Mouse (Mus musculus) MEL (cell line): ENCODE results near the gene Gm17509. TPM values are rescaled to one million over a fixed set of nuclear protein-coding genes. Genes with fewer than 3 reads are reported as not detected.

Experiments used
- DNase-seq: peaks from one replicate; pipeline ENCODE4 v3.0.0; 2011; ENCODE audit warnings: low read depth, low spot score
- H3K27ac ChIP-seq: 2 replicates; pipeline ENCODE4 v1.5.1; 2012; ENCODE audit warnings: low read depth, mild to moderate bottlenecking, control low read depth, low read length, moderate library complexity; ENCODE audit not compliant: control insufficient read depth
- H3K27me3 ChIP-seq, 2 experiments: fragments of 150-350 bp in 1 of 2; sonication (generic) in 1 of 2; 2 replicates each; pipeline ENCODE4 v1.6.1; 2012; ENCODE audit warnings: low read length in 2 of 2, mild to moderate bottlenecking in 2 of 2, improper control_type of control experiment in 1 of 2, moderate library complexity in 1 of 2; ENCODE audit not compliant: insufficient read depth in 2 of 2, control insufficient read depth in 1 of 2
- H3K36me3 ChIP-seq, 2 experiments: 2 replicates each; pipeline ENCODE4 v1.6.1; 2012 to 2014; ENCODE audit warnings: low read length in 2 of 2, improper control_type of control experiment in 1 of 2, inconsistent platforms in 1 of 2, mild to moderate bottlenecking in 1 of 2; ENCODE audit not compliant: insufficient read depth in 2 of 2, control insufficient read depth in 1 of 2
- H3K4me1 ChIP-seq, 2 experiments: fragments of 150-350 bp in 1 of 2; sonication (generic) in 1 of 2; 2 replicates each; pipeline ENCODE4 v1.6.1; 2012; ENCODE audit warnings: low read length in 2 of 2, improper control_type of control experiment in 1 of 2, mild to moderate bottlenecking in 1 of 2; ENCODE audit not compliant: insufficient read depth in 2 of 2, control insufficient read depth in 1 of 2
- H3K4me3 ChIP-seq, 2 experiments: fragments of 150-350 bp in 1 of 2; sonication (generic) in 1 of 2; 2 replicates each; pipeline ENCODE4 v1.5.1; 2012; ENCODE audit warnings: low read depth in 2 of 2, low read length in 2 of 2, mild to moderate bottlenecking in 2 of 2, moderate library complexity in 2 of 2, control low read depth in 1 of 2, improper control_type of control experiment in 1 of 2; ENCODE audit not compliant: control insufficient read depth in 1 of 2, insufficient read depth in 1 of 2
- H3K79me2 ChIP-seq: 2 replicates; pipeline ENCODE4 v1.6.1; 2012; ENCODE audit warnings: mild to moderate bottlenecking, low read length, moderate library complexity; ENCODE audit not compliant: control insufficient read depth, poor library complexity, insufficient read depth
- H3K9ac ChIP-seq: 2 replicates; pipeline ENCODE4 v1.6.1; 2012; ENCODE audit warnings: low read depth, mild to moderate bottlenecking, control low read depth, low read length, moderate library complexity; ENCODE audit not compliant: control insufficient read depth, poor library complexity, severe bottlenecking
- H3K9me3 ChIP-seq: fragments of 150-350 bp; sonication (generic); replicated peaks from 2 replicates; pipeline ENCODE4 v1.6.1; 2012; ENCODE audit warnings: mild to moderate bottlenecking, low read length, improper control_type of control experiment, moderate library complexity; ENCODE audit not compliant: insufficient read depth
- BHLHE40 ChIP-seq: IDR thresholded peaks from 2 replicates; pipeline ENCODE4 v1.6.1; 2012; ENCODE audit warnings: low read depth, mild to moderate bottlenecking, inconsistent platforms, low read length, improper control_type of control experiment, borderline replicate concordance
- CHD1 ChIP-seq: IDR thresholded peaks from 2 replicates; pipeline ENCODE4 v1.6.1; 2012; ENCODE audit warnings: low read depth, mild to moderate bottlenecking, inconsistent platforms, low read length, improper control_type of control experiment
- CTCF ChIP-seq, 3 experiments: IDR thresholded peaks in 2 of 3; conservative IDR thresholded peaks in 1 of 3; 2 replicates each; pipeline ENCODE4 v1.5.1; 2011 to 2012; ENCODE audit warnings: low read length in 3 of 3, low read depth in 2 of 3, mild to moderate bottlenecking in 2 of 3, improper control_type of control experiment in 1 of 3, inconsistent platforms in 1 of 3, mixed read lengths in 1 of 3, moderate library complexity in 1 of 3; ENCODE audit not compliant: control insufficient read depth in 1 of 3, insufficient read depth in 1 of 3, poor library complexity in 1 of 3, severe bottlenecking in 1 of 3
- E2F4 ChIP-seq: IDR thresholded peaks from 2 replicates; pipeline ENCODE4 v1.6.1; 2011; ENCODE audit warnings: low read depth, low read length, improper control_type of control experiment, borderline replicate concordance
- ETS1 ChIP-seq: IDR thresholded peaks from 2 replicates; pipeline ENCODE4 v1.6.1; 2012; ENCODE audit warnings: low read depth, mild to moderate bottlenecking, inconsistent platforms, low read length, improper control_type of control experiment, moderate library complexity
- GABPA ChIP-seq: IDR thresholded peaks from 2 replicates; pipeline ENCODE4 v1.6.1; 2012; ENCODE audit warnings: low read depth, mild to moderate bottlenecking, inconsistent platforms, low read length, improper control_type of control experiment, moderate library complexity
- GATA1 ChIP-seq: IDR thresholded peaks from 2 replicates; pipeline ENCODE4 v1.6.1; 2011; ENCODE audit warnings: low read depth, low read length, improper control_type of control experiment
- JUND ChIP-seq: IDR thresholded peaks from 2 replicates; pipeline ENCODE4 v1.6.1; 2011; ENCODE audit warnings: low read depth, mild to moderate bottlenecking, improper control_type of control experiment, low read length
- KAT2A ChIP-seq: conservative IDR thresholded peaks from 2 replicates; pipeline ENCODE4 v1.6.1; 2012; ENCODE audit warnings: low read depth, low read length, improper control_type of control experiment, inconsistent platforms
- MAFK ChIP-seq: IDR thresholded peaks from 2 replicates; pipeline ENCODE4 v1.6.1; 2011; ENCODE audit warnings: low read depth, mild to moderate bottlenecking, low read length, improper control_type of control experiment, borderline replicate concordance
- MAX ChIP-seq: IDR thresholded peaks from 2 replicates; pipeline ENCODE4 v1.6.1; 2011; ENCODE audit warnings: low read length, improper control_type of control experiment
- MYB ChIP-seq: IDR thresholded peaks from 2 replicates; pipeline ENCODE4 v1.6.1; 2011; ENCODE audit warnings: mild to moderate bottlenecking, low read depth, low read length, improper control_type of control experiment
- MYC ChIP-seq: IDR thresholded peaks from 2 replicates; pipeline ENCODE4 v1.6.1; 2011; ENCODE audit warnings: low read depth, mild to moderate bottlenecking, low read length, improper control_type of control experiment, moderate library complexity
- NRF1 ChIP-seq: IDR thresholded peaks from 2 replicates; pipeline ENCODE4 v1.6.1; 2014; ENCODE audit warnings: low read depth, mild to moderate bottlenecking, inconsistent platforms, low read length, improper control_type of control experiment, moderate library complexity; ENCODE audit not compliant: poor library complexity, insufficient read depth, severe bottlenecking
- POLR2AphosphoS2 ChIP-seq: IDR thresholded peaks from 2 replicates; pipeline ENCODE4 v1.6.1; 2011; ENCODE audit warnings: low read length, improper control_type of control experiment
- POLR2AphosphoS5 ChIP-seq: IDR thresholded peaks from 2 replicates; pipeline ENCODE4 v1.6.1; 2012; ENCODE audit warnings: low read depth, borderline replicate concordance, mild to moderate bottlenecking, inconsistent platforms, low read length, moderate library complexity, mixed read lengths
- SIN3A ChIP-seq: IDR thresholded peaks from 2 replicates; pipeline ENCODE4 v1.6.1; 2012; ENCODE audit warnings: low read length, improper control_type of control experiment, inconsistent platforms
- SMC3 ChIP-seq: IDR thresholded peaks from 2 replicates; pipeline ENCODE4 v1.6.1; 2011; ENCODE audit warnings: low read depth, low read length, improper control_type of control experiment
- TAL1 ChIP-seq: IDR thresholded peaks from 2 replicates; pipeline ENCODE4 v1.6.1; 2012; ENCODE audit warnings: mild to moderate bottlenecking, inconsistent platforms, low read length, moderate library complexity, mixed read lengths
- TBP ChIP-seq: IDR thresholded peaks from 2 replicates; pipeline ENCODE4 v1.8.0; 2011; ENCODE audit warnings: low read depth, low read length, improper control_type of control experiment
- TCF12 ChIP-seq: IDR thresholded peaks from 2 replicates; pipeline ENCODE4 v1.6.1; 2014; ENCODE audit warnings: low read depth, mild to moderate bottlenecking, inconsistent platforms, low read length, improper control_type of control experiment, moderate library complexity
- UBTF ChIP-seq: IDR thresholded peaks from 2 replicates; pipeline ENCODE4 v1.6.1; 2012; ENCODE audit warnings: low read depth, mild to moderate bottlenecking, inconsistent platforms, low read length, improper control_type of control experiment, moderate library complexity, borderline replicate concordance; ENCODE audit not compliant: insufficient read depth
- USF1 ChIP-seq: IDR thresholded peaks from 2 replicates; pipeline ENCODE4 v1.6.1; 2014; ENCODE audit warnings: low read depth, mild to moderate bottlenecking, inconsistent platforms, low read length, improper control_type of control experiment, moderate library complexity
- USF2 ChIP-seq, 2 experiments: IDR thresholded peaks; 2 replicates each; pipeline ENCODE4 v1.6.1; 2011 to 2012; ENCODE audit warnings: improper control_type of control experiment in 2 of 2, low read length in 2 of 2, borderline replicate concordance in 1 of 2, inconsistent platforms in 1 of 2, low read depth in 1 of 2, mild to moderate bottlenecking in 1 of 2; ENCODE audit not compliant: insufficient read depth in 1 of 2
- ZC3H11A ChIP-seq: IDR thresholded peaks from 2 replicates; pipeline ENCODE4 v1.6.1; 2012; ENCODE audit warnings: low read depth, mild to moderate bottlenecking, inconsistent platforms, low read length, improper control_type of control experiment
- ZMIZ1 ChIP-seq: IDR thresholded peaks from 2 replicates; pipeline ENCODE4 v1.6.1; 2012; ENCODE audit warnings: low read depth, mild to moderate bottlenecking, inconsistent platforms, low read length, improper control_type of control experiment, moderate library complexity
- polyA plus RNA-seq, 2 experiments: library from polyadenylated mRNA; stranded (reverse) in 1 of 2; unstranded in 1 of 2; fragments of >175 nt in 1 of 2; fragments of >200 nt in 1 of 2; gene quantifications; 2 replicates each; pipeline versions ENCODE4 v1.2.1 to v1.2.4; 2012; ENCODE audit warnings: low replicate concordance in 2 of 2, low read depth in 1 of 2; ENCODE audit not compliant: insufficient read length in 2 of 2, insufficient read depth in 1 of 2, missing spikeins in 1 of 2
- total RNA-seq: library from RNA; depleted of rRNA; stranded (reverse); fragments of 300-350 nt; gene quantifications from 2 replicates; pipeline ENCODE4 v1.2.3, GENCODE M21; 2012

The Gm17509 gene
- total and polyA plus RNA-seq, 3 experiments = not detected

- Histone ChIP-seq H3K27me3 (no peaks in the 10 kb centered on the region), H3K27ac (no peak overlapping the region), H3K9ac (no peak overlapping the region), H3K36me3 (no peaks in the 10 kb centered on the region), H3K9me3 (no peaks in the 10 kb centered on the region), H3K4me3 (no peak overlapping the region), H3K79me2 (no peaks in the 10 kb centered on the region), H3K4me1 (no peaks in the 10 kb centered on the region)
- DNase-seq = no peak
- TF ChIP-seq GATA1 = no peak
- no peak for TF ChIP-seq POLR2AphosphoS5
- TF ChIP-seq E2F4 = no peak
- TF ChIP-seq SIN3A = no peak
- TF ChIP-seq ZMIZ1 = no peak
- TF ChIP-seq JUND = no peak
- TF ChIP-seq NRF1 = no peak
- no peak for TF ChIP-seq CHD1
- TF ChIP-seq GABPA = no peak
- no peak for TF ChIP-seq USF2 (IDR thresholded peaks at IDR 0.05; ENCODE audit: borderline replicate concordance in 1 of 2, insufficient read depth in 1 of 2, low read depth in 1 of 2, low read length in 2 of 2)
- TF ChIP-seq MAX = no peak
- no peak for TF ChIP-seq KAT2A
- no peak for TF ChIP-seq MYC
Observed at GRCm38 (mm10) chr13:117225561-117225960, 4.7 kb upstream of the Gm17509 start.

DNA sequence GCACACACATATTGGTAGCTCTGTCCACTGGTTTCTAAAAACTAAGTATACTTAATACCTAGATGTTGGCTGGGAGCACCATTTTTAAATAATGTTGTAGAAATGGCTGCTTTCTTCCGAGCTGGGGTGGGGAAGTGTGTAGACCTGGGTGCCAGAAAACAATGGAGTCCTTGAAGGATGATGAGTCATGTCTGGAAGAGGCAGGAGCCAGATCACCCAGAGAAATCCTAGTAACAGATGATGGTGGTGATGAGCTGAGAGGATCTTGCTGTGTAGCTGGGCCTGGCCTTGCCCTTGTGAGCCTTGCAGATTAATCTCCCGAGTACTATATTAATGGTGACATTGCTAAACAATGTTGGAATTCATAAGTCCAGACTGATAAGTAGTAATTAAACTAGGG lies 4.0 kb upstream of the Gm17509 start:
- no peak for TF ChIP-seq TCF12
- TF ChIP-seq, all 39 proteins: peak for 0
- no peak for DNase-seq
- no peaks in the 10 kb centered on the region for H3K79me2 ChIP-seq
- H3K4me3 ChIP-seq = no peak overlapping the region
- H3K27me3 ChIP-seq = no peaks in the 10 kb centered on the region
- no peaks in the 10 kb centered on the region for H3K36me3 ChIP-seq
- no peaks in the 10 kb centered on the region for H3K4me1 ChIP-seq
- H3K27ac ChIP-seq = no peak overlapping the region
- no peak overlapping the region for H3K9ac ChIP-seq
- no peaks in the 10 kb centered on the region for H3K9me3 ChIP-seq

DNA sequence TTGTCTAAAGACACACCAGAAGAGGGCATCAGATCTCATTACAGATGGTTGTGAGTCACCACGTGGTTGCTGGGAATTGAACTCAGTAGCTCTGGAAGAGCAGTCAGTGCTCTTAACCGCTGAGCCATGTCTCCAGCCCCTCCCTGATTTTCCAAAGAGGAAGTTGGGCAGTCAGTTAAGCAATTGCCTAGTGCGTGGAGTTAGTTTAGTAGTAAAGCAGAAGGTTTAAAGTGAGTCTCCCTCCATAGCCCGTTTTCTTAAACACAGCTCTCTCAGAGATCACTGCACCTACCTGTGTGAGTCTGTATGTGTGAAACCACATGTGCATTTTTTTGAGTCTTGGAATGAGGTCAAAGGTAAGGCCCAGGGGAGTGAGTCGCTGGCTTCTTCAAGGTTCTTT lies 2.2 kb upstream of the Gm17509 start:
- Histone ChIP-seq H3K4me1 (no peaks in the 10 kb centered on the region), H3K27ac (no peak overlapping the region), H3K9me3 (no peaks in the 10 kb centered on the region), H3K27me3 (no peaks in the 10 kb centered on the region), H3K4me3 (no peak overlapping the region), H3K36me3 (no peaks in the 10 kb centered on the region), H3K79me2 (no peaks in the 10 kb centered on the region), H3K9ac (no peak overlapping the region)
- DNase-seq = no peak
- TF ChIP-seq MAFK (no peak), MYC (no peak), JUND (no peak), ETS1 (no peak), CTCF (IDR thresholded peaks at IDR 0.05 in 2 of 3, conservative IDR thresholded peaks at IDR 0.05 in 1 of 3; ENCODE audit: control insufficient read depth in 1 of 3, insufficient read depth in 1 of 3, low read depth in 2 of 3, low read length in 3 of 3, poor library complexity in 1 of 3, severe bottlenecking in 1 of 3) (no peak), POLR2AphosphoS2 (no peak), MYB (no peak), SMC3 (no peak), BHLHE40 (no peak), MAX (no peak), TCF12 (no peak), TAL1 (no peak), ZC3H11A (no peak), UBTF (no peak), USF2 (IDR thresholded peaks at IDR 0.05; ENCODE audit: borderline replicate concordance in 1 of 2, insufficient read depth in 1 of 2, low read depth in 1 of 2, low read length in 2 of 2) (no peak), USF1 (no peak), TBP (no peak)
